Mouse (Mus musculus): ENCODE measurements around the gene Fat2. TPM values are rescaled to one million over a fixed set of nuclear protein-coding genes. Genes with fewer than 3 reads are reported as not detected.

The Fat2 gene
- polyA plus RNA-seq, 1 experiment from 2014 or later, result 0.23 TPM

DNA sequence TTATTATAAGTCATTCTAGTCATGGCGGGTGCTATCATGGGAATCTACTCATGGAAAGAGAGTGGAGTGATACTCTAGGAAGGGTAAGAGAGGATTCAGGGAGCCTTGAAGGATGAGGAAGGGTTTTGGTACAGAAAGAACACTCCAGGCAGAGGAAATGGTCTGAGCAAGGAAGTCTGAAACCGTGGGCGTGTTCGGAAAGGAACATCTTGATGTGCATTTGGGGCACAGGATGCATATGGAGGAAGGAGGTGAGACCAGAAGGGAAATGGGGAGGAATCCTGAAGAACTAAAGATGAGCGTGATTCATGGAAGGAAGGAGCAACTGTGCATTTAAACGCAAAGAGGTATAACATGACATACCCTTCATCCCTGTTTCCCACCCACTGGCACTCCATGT lies 67.8 kb downstream of the Fat2 start:
- Histone ChIP-seq H3K4me1 (ENCODE audit: insufficient read depth, low read depth, low read length) (no peaks in the 10 kb centered on the region), H3K4me2 (replicated peaks; ENCODE audit: low read depth, low read length) (no peak overlapping the region), H3K36me3 (ENCODE audit: insufficient read depth, low read length) (no peaks in the 10 kb centered on the region), H3K4me3 (ENCODE audit: low read depth, low read length) (no peak overlapping the region), H3K27ac (ENCODE audit: low read length) (no peak overlapping the region), H3K27me3 (replicated peaks; ENCODE audit: insufficient read depth, low read length) (no peaks in the 10 kb centered on the region), H3K9me3 (ENCODE audit: low read length) (no peaks in the 10 kb centered on the region), H3K9ac (replicated peaks; ENCODE audit: low read depth) (no peak overlapping the region)
- WGBS, result 74% methylated on average over 6 of the region's 6 CpGs
- DNase-seq (ENCODE audit: low spot score) (no peak), ATAC-seq (no peak)
- TF ChIP-seq EP300 (IDR thresholded peaks at IDR 0.05), result no peak
- no peak for TF ChIP-seq CTCF (IDR thresholded peaks at IDR 0.05)

DNA sequence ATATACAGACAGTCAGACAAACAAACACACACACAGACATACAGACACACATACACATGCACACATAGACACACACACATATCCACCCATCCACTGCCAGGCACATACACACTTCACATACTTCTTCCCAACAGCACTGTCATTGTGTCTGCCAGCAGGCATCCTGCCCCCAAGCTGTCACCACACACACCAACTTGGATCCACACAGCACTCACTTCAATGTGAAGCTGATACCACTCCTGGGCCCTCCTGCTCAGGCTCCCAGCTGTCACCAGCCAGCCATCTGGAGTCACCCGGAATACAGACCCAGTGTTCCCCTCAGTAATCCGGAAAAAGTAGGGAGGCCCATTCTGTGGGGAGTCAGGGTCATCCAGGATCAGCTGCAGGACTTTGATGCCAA lies 70.7 kb downstream of the Fat2 start:
- Histone ChIP-seq H3K36me3 (ENCODE audit: insufficient read depth, low read length) (no peaks in the 10 kb centered on the region), H3K27me3 (replicated peaks; ENCODE audit: insufficient read depth, low read length) (no peaks in the 10 kb centered on the region), H3K9ac (replicated peaks; ENCODE audit: low read depth) (no peak overlapping the region), H3K4me3 (ENCODE audit: low read depth, low read length) (no peak overlapping the region), H3K4me1 (ENCODE audit: insufficient read depth, low read depth, low read length) (no peaks in the 10 kb centered on the region), H3K4me2 (replicated peaks; ENCODE audit: low read depth, low read length) (no peak overlapping the region), H3K27ac (ENCODE audit: low read length) (no peak overlapping the region), H3K9me3 (ENCODE audit: low read length) (no peaks in the 10 kb centered on the region)
- ATAC-seq (no peak), DNase-seq (ENCODE audit: low spot score) (no peak)
- 43% methylated on average over 2 of the region's 2 CpGs for WGBS
- no peak for TF ChIP-seq CTCF (IDR thresholded peaks at IDR 0.05)
- no peak for TF ChIP-seq EP300 (IDR thresholded peaks at IDR 0.05)

DNA sequence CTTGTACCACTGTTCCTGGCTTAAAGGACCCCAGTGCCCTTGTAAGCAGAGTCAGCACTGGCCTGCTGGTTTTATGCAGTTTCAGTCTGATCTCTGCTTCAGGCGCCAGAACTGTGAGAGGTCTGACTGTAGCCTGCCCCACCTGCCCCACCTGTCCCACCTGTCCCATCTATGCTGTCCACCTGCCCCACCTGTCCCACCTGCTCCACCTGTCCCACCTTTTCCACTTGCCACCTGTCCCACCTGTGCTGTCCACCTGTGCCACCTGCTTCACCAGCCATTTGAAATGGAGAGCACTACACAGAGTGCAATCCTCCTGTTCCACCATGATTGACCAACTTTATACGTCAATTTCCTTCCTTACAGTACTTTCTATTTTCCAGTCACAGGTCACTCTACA lies 72.0 kb downstream of the Fat2 start:
- no peak overlapping the region for H3K27ac ChIP-seq (ENCODE audit: low read length)
- ATAC-seq, result no peak
- H3K4me2 ChIP-seq (replicated peaks; ENCODE audit: low read depth, low read length), result no peak overlapping the region
- WGBS, result 68% methylated on average over 2 of the region's 2 CpGs
- no peak for TF ChIP-seq CTCF (IDR thresholded peaks at IDR 0.05)
- no peak for TF ChIP-seq EP300 (IDR thresholded peaks at IDR 0.05)
- H3K9ac ChIP-seq (replicated peaks; ENCODE audit: low read depth), result no peak overlapping the region
- H3K27me3 ChIP-seq (replicated peaks; ENCODE audit: insufficient read depth, low read length), result no peaks in the 10 kb centered on the region
- no peak for DNase-seq (ENCODE audit: low spot score)
- no peaks in the 10 kb centered on the region for H3K36me3 ChIP-seq (ENCODE audit: insufficient read depth, low read length)
- no peaks in the 10 kb centered on the region for H3K9me3 ChIP-seq (ENCODE audit: low read length)
- no peak overlapping the region for H3K4me3 ChIP-seq (ENCODE audit: low read depth, low read length)
- H3K4me1 ChIP-seq (ENCODE audit: insufficient read depth, low read depth, low read length), result no peaks in the 10 kb centered on the region

DNA sequence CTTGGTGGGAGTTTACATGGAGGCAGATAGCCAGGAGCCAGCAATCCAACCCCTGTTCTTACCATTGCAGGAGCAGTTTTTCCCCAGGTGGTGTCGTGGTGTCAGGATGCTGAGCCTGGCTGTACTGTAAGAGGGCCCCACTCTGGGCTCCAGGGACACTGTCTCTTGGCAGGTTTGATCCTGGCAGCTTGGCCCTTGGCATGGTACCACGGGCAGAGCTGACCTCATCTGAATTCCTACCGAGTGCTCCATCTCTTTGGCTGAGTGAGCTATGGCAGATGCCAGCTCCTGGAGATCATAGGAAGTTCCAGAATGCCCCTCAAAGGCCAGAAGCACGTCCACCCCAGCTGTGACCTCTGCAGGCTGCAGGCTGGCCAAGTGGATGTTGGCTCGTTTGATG lies 74.4 kb downstream of the Fat2 start:
- WGBS, result 58% methylated on average over 5 of the region's 5 CpGs
- H3K9me3 ChIP-seq (ENCODE audit: low read length), result no peaks in the 10 kb centered on the region
- no peak overlapping the region for H3K9ac ChIP-seq (replicated peaks; ENCODE audit: low read depth)
- H3K4me2 ChIP-seq (replicated peaks; ENCODE audit: low read depth, low read length), result no peak overlapping the region
- TF ChIP-seq EP300 (IDR thresholded peaks at IDR 0.05), result no peak
- no peak for TF ChIP-seq CTCF (IDR thresholded peaks at IDR 0.05)
- H3K36me3 ChIP-seq (ENCODE audit: insufficient read depth, low read length), result no peaks in the 10 kb centered on the region
- ATAC-seq, result no peak
- H3K27me3 ChIP-seq (replicated peaks; ENCODE audit: insufficient read depth, low read length), result no peaks in the 10 kb centered on the region
- no peak overlapping the region for H3K4me3 ChIP-seq (ENCODE audit: low read depth, low read length)
- no peak for DNase-seq (ENCODE audit: low spot score)
- no peaks in the 10 kb centered on the region for H3K4me1 ChIP-seq (ENCODE audit: insufficient read depth, low read depth, low read length)
- H3K27ac ChIP-seq (ENCODE audit: low read length), result no peak overlapping the region

DNA sequence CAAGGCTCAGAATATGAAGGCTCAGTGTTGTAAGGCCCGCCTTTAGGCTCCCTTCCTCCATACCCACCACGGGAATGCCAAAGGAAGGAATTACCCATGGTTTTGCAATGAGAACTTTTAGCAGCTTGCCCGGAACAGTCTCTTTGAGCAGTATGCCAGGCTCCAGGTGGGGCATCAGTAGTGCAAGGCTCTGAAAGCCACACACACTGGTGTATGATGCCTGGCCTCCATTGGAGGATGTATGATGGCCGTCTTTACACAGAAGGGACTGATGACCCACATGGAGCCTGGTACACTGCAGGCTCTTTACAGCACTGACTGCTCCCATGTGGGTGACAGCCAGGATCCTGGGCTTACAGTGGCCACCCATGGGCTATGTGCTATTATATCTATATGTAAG lies 75.3 kb downstream of the Fat2 start:
- ATAC-seq (no peak), DNase-seq (ENCODE audit: low spot score) (no peak)
- no peaks in the 10 kb centered on the region for H3K27me3 ChIP-seq (replicated peaks; ENCODE audit: insufficient read depth, low read length)
- no peak overlapping the region for H3K4me2 ChIP-seq (replicated peaks; ENCODE audit: low read depth, low read length)
- no peak overlapping the region for H3K9ac ChIP-seq (replicated peaks; ENCODE audit: low read depth)
- H3K4me1 ChIP-seq (ENCODE audit: insufficient read depth, low read depth, low read length), result no peaks in the 10 kb centered on the region
- H3K36me3 ChIP-seq (ENCODE audit: insufficient read depth, low read length), result no peaks in the 10 kb centered on the region
- 89% methylated on average over 4 of the region's 4 CpGs for WGBS
- H3K9me3 ChIP-seq (ENCODE audit: low read length), result no peaks in the 10 kb centered on the region
- TF ChIP-seq CTCF (IDR thresholded peaks at IDR 0.05) (no peak), EP300 (IDR thresholded peaks at IDR 0.05) (no peak)
- H3K4me3 ChIP-seq (ENCODE audit: low read depth, low read length), result no peak overlapping the region
- H3K27ac ChIP-seq (ENCODE audit: low read length), result no peak overlapping the region

DNA sequence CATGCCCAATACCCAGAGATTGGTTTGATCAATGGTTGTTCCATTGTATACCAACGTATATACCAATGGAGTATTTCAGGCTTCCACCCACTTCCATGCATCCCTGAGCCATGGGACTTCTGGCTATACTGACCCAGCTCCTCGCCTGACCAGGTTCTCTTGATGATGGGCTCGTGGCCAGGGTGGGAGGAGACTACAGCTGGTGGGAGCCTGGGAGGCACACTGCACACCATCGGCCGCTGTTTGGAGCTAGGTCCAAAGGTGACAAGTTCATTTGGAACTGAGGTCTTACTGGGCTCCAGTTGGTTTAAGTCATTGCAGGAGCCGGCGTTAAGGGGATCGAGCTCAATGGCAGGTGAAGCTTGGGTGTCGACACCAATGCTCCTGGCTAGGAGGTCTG lies 83.0 kb downstream of the Fat2 start:
- Histone ChIP-seq H3K9me3 (ENCODE audit: low read length) (no peaks in the 10 kb centered on the region), H3K9ac (replicated peaks; ENCODE audit: low read depth) (no peak overlapping the region), H3K27me3 (replicated peaks; ENCODE audit: insufficient read depth, low read length) (no peaks in the 10 kb centered on the region), H3K36me3 (ENCODE audit: insufficient read depth, low read length) (no peaks in the 10 kb centered on the region), H3K4me1 (ENCODE audit: insufficient read depth, low read depth, low read length) (no peaks in the 10 kb centered on the region), H3K4me2 (replicated peaks; ENCODE audit: low read depth, low read length) (no peak overlapping the region), H3K27ac (ENCODE audit: low read length) (no peak overlapping the region), H3K4me3 (ENCODE audit: low read depth, low read length) (no peak overlapping the region)
- DNase-seq (ENCODE audit: low spot score) (no peak), ATAC-seq (no peak)
- TF ChIP-seq CTCF (IDR thresholded peaks at IDR 0.05), result no peak
- no peak for TF ChIP-seq EP300 (IDR thresholded peaks at IDR 0.05)
- 86% methylated on average over 9 of the region's 9 CpGs for WGBS

DNA sequence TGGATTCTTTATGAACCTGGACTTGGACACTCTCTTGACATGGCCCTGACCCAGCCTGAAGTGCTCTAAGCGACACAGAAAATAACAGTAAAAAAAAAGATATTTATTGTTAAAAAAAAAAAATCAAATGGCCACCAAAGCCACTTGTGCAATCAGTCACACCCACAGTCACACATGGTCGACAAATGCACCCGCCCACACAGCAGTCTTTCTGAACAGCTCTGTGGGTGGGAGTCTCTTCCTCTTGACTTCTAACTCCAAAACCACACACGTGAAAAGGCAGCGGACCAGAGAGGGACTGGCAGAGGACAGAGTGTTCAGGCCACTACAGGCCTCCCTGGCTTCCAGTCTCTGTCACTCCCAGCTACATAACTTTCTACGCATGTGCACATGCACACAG lies 85.8 kb downstream of the Fat2 start:
- Histone ChIP-seq H3K4me1 (ENCODE audit: insufficient read depth, low read depth, low read length) (no peaks in the 10 kb centered on the region), H3K9me3 (ENCODE audit: low read length) (no peaks in the 10 kb centered on the region), H3K4me2 (replicated peaks; ENCODE audit: low read depth, low read length) (no peak overlapping the region), H3K4me3 (ENCODE audit: low read depth, low read length) (no peak overlapping the region), H3K27me3 (replicated peaks; ENCODE audit: insufficient read depth, low read length) (no peaks in the 10 kb centered on the region), H3K27ac (ENCODE audit: low read length) (no peak overlapping the region), H3K36me3 (ENCODE audit: insufficient read depth, low read length) (no peaks in the 10 kb centered on the region), H3K9ac (replicated peaks; ENCODE audit: low read depth) (no peak overlapping the region)
- TF ChIP-seq EP300 (IDR thresholded peaks at IDR 0.05) (no peak), CTCF (IDR thresholded peaks at IDR 0.05) (no peak)
- no peak for DNase-seq (ENCODE audit: low spot score)
- ATAC-seq, result no peak
- 59% methylated on average over 6 of the region's 6 CpGs for WGBS
